Mouse (Mus musculus) forebrain, embryonic 14.5 days (tissue): Measurements from ENCODE around the gene Arhgap9. TPM values are rescaled to one million over a fixed set of nuclear protein-coding genes. Genes with fewer than 3 reads are reported as not detected.

Source experiments
- ATAC-seq: fragments of 200-750 bp; cut with Nextera tagmentation; 2 replicates; pipeline ENCODE4 v1.8.0; 2017; ENCODE audit warnings: mild to moderate bottlenecking, moderate library complexity
- DNase-seq: peaks from one replicate; pipeline ENCODE4 v3.0.0-alpha.2; 2015; ENCODE audit warnings: low spot score
- H3K27ac ChIP-seq: fragments of 300-500 bp; sonication (generic); 2 replicates; pipeline ENCODE4 v1.5.1; 2014; ENCODE audit warnings: low read depth, mild to moderate bottlenecking, control low read depth, low read length, moderate library complexity
- H3K27me3 ChIP-seq: fragments of 300-500 bp; sonication (generic); replicated peaks from 2 replicates; pipeline ENCODE4 v1.6.1; 2014; ENCODE audit warnings: low read length, control low read depth, mixed read lengths; ENCODE audit not compliant: control insufficient read depth, insufficient read depth
- H3K36me3 ChIP-seq: fragments of 300-500 bp; sonication (generic); 2 replicates; pipeline ENCODE4 v1.6.1; 2014; ENCODE audit warnings: low read length, control low read depth; ENCODE audit not compliant: control insufficient read depth, insufficient read depth
- H3K4me1 ChIP-seq: fragments of 300-500 bp; sonication (generic); 2 replicates; pipeline ENCODE4 v1.6.1; 2014; ENCODE audit warnings: antibody characterized with exemption, low read length, control low read depth; ENCODE audit not compliant: control insufficient read depth, insufficient read depth
- H3K4me2 ChIP-seq: fragments of 300-500 bp; sonication (generic); 2 replicates; pipeline ENCODE4 v1.6.1; 2014; ENCODE audit warnings: mild to moderate bottlenecking, control low read depth, low read length
- H3K4me3 ChIP-seq: fragments of 300-500 bp; sonication (generic); 2 replicates; pipeline ENCODE4 v1.5.1; 2014; ENCODE audit warnings: low read depth, low read length, control low read depth
- H3K9ac ChIP-seq: fragments of 300-500 bp; sonication (generic); 2 replicates; pipeline ENCODE4 v1.6.1; 2014; ENCODE audit warnings: mild to moderate bottlenecking, low read length, control low read depth, moderate library complexity
- H3K9me3 ChIP-seq: fragments of 300-500 bp; sonication (generic); replicated peaks from 2 replicates; pipeline ENCODE4 v1.6.1; 2016; ENCODE audit warnings: low read length, control low read depth, mixed read lengths; ENCODE audit not compliant: control insufficient read depth
- WGBS: fragments of 180-500 bp; shearing (Covaris S2); extraction: QIAGEN DNeasy Blood & Tissue Kit; methylation state at CpG from one replicate; pipeline ENCODE4 v1.1.7; 2014; 5-methylcytosine and 5-hydroxymethylcytosine counted together
- polyA plus RNA-seq: library from polyadenylated mRNA; unstranded; fragments of >200 nt; fragmentation: Nextera tagmentation; extraction: Ambion mirVana; gene quantifications from 2 replicates; pipeline ENCODE4 v1.2.1, GENCODE M21; 2014

Arhgap9 gene
- polyA plus RNA-seq, 1 experiment from 2014 or later = 1.2 TPM

DNA sequence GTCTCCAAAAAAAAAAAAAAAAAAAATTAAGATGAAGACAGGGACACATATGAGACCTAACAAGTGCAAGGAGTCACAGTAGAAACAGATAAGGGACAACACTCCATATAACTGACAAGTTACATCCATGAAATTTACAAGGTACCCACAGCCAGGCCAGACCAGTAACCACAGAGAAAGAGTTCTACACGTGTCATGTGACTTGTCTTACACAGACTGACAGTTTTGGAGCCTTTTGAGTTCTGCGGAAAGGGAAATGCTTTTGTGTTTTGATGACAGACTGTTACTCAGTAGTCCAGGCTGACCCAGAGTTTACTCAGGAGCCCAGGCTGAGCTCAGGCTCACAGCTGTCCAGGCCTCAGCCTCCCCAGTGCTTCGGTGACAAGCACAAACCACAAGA, 21.3 kb downstream of the Arhgap9 start:
- ATAC-seq (no peak), DNase-seq (no peak)
- no peaks in the 10 kb centered on the region for H3K36me3 ChIP-seq
- no peak overlapping the region for H3K27ac ChIP-seq
- 71% methylated on average over 3 of the region's 3 CpGs for WGBS
- no peak overlapping the region for H3K4me3 ChIP-seq
- H3K4me2 ChIP-seq = no peak overlapping the region
- peaks cover 23% of the 10 kb centered on the region for H3K4me1 ChIP-seq
- H3K27me3 ChIP-seq = peaks cover 23% of the 10 kb centered on the region; the same call in 1 of the 2 replicates
- H3K9ac ChIP-seq = no peak overlapping the region
- no peaks in the 10 kb centered on the region for H3K9me3 ChIP-seq

DNA sequence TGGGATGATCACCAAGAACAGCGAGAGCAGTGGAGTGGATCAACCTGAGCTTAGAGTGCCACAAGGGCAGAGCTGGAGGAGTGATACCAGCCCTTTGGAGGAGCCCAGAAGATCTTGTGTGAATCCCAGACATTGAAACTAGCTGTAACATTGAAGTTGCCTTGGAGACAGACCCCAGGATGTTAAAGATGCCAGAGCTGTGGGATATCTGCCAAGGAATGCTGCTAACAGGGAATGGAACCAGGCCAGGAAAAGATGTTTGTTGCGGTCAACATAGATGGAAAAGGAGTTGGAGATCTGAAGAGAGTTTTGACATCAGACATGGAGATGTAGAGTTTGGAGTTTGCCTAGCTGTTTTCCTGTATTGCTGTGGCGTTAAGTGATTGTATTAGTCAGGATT, 24.4 kb downstream of the Arhgap9 start:
- 80% methylated on average over 3 of the region's 3 CpGs for WGBS
- no peak overlapping the region for H3K4me2 ChIP-seq
- DNase-seq (no peak), ATAC-seq (no peak)
- no peak overlapping the region for H3K9ac ChIP-seq
- no peak overlapping the region for H3K27ac ChIP-seq
- peaks cover 6% of the 10 kb centered on the region; the same call in 1 of the 2 replicates for H3K27me3 ChIP-seq
- H3K4me3 ChIP-seq = no peak overlapping the region
- H3K9me3 ChIP-seq = no peaks in the 10 kb centered on the region
- no peaks in the 10 kb centered on the region for H3K36me3 ChIP-seq
- peaks cover 9% of the 10 kb centered on the region for H3K4me1 ChIP-seq

DNA sequence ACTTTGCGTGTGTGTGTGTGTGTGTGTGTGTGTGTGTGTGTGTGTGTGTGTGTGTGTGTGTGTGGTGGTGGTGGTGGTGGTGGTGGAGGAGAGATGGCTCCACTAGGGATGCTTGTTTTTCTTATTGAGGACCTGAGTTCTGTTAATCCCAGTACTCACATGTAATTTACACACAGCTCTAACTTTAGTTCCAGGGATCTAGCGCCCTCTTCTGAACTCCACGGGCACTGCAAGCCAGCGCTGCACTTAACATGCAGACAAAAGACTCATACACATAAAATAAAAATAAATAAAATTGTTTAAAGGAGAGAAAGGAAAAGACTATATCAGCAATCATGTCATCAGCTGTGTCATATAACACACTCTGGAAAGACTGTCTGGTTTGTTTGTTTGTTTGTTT, 27.2 kb downstream of the Arhgap9 start:
- DNase-seq = no peak
- WGBS = 71% methylated on average over 4 of the region's 4 CpGs
- Histone ChIP-seq H3K9ac (no peak overlapping the region), H3K36me3 (no peaks in the 10 kb centered on the region), H3K9me3 (no peaks in the 10 kb centered on the region), H3K4me2 (no peak overlapping the region), H3K4me1 (no peaks in the 10 kb centered on the region), H3K27me3 (no peaks in the 10 kb centered on the region), H3K27ac (no peak overlapping the region), H3K4me3 (no peak overlapping the region)
- no peak for ATAC-seq

DNA sequence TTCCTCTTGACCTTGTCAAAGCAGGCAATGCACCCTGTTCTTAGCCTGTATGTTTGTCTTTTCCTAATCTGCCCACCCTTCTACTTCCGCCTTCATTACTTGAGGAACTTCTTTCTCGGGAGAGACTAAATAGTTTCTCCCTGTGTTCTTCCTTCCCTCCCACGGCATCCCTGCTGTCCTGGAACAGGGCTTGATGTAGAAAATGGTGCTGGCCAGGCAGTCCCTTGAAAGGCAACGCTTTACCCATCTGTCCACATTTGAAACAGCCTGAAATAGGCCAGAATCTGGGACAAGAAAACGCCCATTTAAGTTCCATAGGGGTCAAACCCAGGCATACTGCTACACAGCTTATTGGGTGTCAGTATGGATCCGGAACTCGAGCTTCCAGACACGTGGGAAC, 28.0 kb downstream of the Arhgap9 start:
- DNase-seq = no peak
- no peak overlapping the region for H3K27ac ChIP-seq

DNA sequence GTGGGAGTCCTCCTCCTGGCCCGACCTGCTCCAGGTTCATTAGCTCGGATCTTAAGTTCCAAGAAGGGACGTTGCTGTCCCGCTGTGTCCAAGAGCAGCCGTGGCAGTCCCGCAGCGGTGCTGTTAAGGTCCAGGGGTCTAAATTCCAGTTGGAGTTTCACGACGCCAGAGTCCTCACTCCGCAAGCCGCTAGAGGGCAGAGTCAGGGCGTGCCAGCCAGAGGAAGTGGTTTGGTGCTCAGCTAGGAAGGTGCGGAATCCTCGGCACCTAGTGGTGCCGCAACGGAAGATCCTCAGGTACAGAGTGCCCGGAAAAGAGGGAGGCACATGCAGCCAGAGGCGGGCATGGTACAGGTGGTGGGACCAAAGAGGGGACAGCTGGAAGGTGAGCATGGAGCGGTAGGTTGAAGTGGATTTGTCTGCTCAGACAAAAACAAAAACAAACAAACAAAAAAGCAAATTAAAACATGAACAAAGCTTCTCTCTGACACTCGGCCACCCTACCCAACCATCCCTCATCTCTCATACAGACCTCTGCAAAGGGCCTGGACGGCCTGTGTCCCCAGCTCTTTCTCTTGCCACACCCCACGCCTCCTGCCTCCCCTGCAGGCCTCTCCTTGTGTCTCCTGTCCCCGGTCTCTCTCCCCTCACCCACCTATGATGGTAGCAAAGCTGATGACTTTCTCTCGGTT, 29.0 kb downstream of the Arhgap9 start:
- no peaks in the 10 kb centered on the region for H3K27me3 ChIP-seq
- no peaks in the 10 kb centered on the region for H3K36me3 ChIP-seq
- ATAC-seq = peak; percentile 84
- H3K27ac ChIP-seq = no peak overlapping the region
- peak overlapping the region; percentile 41 for H3K4me2 ChIP-seq
- H3K9ac ChIP-seq = peak overlapping the region; percentile 22; the same call in 1 of the 2 replicates
- 13% methylated on average over 24 of the region's 24 CpGs for WGBS
- no peaks in the 10 kb centered on the region for H3K4me1 ChIP-seq
- no peak overlapping the region for H3K4me3 ChIP-seq
- DNase-seq = peak; percentile 77
- no peaks in the 10 kb centered on the region for H3K9me3 ChIP-seq

More for the DNA sequence above, 28.0 kb downstream of the Arhgap9 start:
- ATAC-seq = no peak
- no peaks in the 10 kb centered on the region for H3K9me3 ChIP-seq
- 84% methylated on average over 8 of the region's 8 CpGs for WGBS
- H3K27me3 ChIP-seq = no peaks in the 10 kb centered on the region
- no peaks in the 10 kb centered on the region for H3K4me1 ChIP-seq
- H3K9ac ChIP-seq = no peak overlapping the region
- no peak overlapping the region for H3K4me3 ChIP-seq
- H3K36me3 ChIP-seq = no peaks in the 10 kb centered on the region
- H3K4me2 ChIP-seq = no peak overlapping the region

DNA sequence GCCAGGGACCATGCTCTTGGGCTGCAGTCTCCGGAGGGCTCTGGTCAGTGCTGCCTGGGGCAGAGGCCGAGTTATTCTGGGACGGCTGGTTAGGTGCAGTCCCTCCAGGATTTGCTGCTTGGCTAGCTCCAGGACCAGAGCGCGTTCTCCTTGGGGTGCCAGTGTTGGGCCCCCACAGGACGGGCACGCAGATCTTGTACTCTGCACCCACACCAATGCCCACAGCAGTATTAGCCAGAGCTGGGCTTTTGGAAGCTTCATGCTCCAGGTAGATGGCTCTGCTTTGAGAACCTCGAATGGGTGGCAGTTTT, 29.5 kb downstream of the Arhgap9 start:
- Histone ChIP-seq H3K9me3 (no peaks in the 10 kb centered on the region), H3K4me1 (no peaks in the 10 kb centered on the region), H3K9ac (no peak overlapping the region), H3K4me3 (no peak overlapping the region), H3K4me2 (no peak overlapping the region), H3K27ac (no peak overlapping the region), H3K27me3 (no peaks in the 10 kb centered on the region), H3K36me3 (no peaks in the 10 kb centered on the region)
- no peak for ATAC-seq
- no peak for DNase-seq
- WGBS = 84% methylated on average over 8 of the region's 8 CpGs

DNA sequence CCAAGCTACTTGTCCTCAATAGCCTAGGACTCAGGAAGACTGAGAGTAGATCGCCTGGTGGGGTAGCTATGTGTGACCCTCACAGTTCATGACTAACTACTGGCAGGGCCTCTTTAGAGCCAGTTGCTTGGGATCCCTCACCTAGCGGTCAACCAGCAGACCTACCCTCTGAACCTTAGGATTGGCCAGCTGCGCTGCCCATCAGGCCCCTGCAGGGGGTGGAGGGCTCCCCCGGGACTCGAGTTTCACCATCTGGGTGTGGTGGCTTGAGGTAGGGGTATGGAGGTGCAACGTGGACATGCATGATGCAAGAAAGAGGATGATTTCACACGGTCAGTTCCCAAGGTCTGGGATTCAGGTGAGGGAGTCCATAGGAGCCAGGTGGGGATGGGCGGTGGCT, 30.0 kb downstream of the Arhgap9 start:
- H3K4me1 ChIP-seq = no peaks in the 10 kb centered on the region
- no peak for DNase-seq
- H3K4me2 ChIP-seq = no peak overlapping the region
- H3K36me3 ChIP-seq = no peaks in the 10 kb centered on the region
- ATAC-seq = no peak
- no peak overlapping the region for H3K4me3 ChIP-seq
- 76% methylated on average over 8 of the region's 8 CpGs for WGBS
- H3K9me3 ChIP-seq = no peaks in the 10 kb centered on the region
- H3K9ac ChIP-seq = no peak overlapping the region
- H3K27me3 ChIP-seq = no peaks in the 10 kb centered on the region
- H3K27ac ChIP-seq = no peak overlapping the region

DNA sequence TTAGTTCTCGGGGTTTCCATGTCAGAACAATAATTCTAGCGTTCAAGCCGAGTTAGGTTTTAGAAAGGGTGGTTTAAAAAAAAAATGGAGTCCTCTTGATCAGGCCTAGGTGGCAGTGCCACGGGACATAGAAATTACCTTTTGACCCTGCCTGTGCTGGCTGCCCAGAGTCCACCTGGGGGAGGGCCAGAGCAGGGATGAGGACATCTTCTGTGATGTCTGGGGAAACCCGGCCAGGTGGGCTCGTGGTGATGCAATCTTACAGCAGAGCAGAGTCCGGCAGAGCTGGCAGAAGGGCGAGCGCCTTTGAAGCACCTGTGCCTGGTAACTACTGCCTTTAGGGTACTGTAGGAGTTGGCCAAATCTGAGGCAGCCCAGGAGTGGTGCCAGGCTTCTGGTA, 30.4 kb downstream of the Arhgap9 start:
- DNase-seq (no peak), ATAC-seq (no peak)
- Histone ChIP-seq H3K27ac (no peak overlapping the region), H3K4me1 (no peaks in the 10 kb centered on the region), H3K36me3 (no peaks in the 10 kb centered on the region), H3K4me3 (no peak overlapping the region), H3K27me3 (no peaks in the 10 kb centered on the region), H3K9ac (no peak overlapping the region), H3K4me2 (no peak overlapping the region), H3K9me3 (no peaks in the 10 kb centered on the region)
- 93% methylated on average over 9 of the region's 9 CpGs for WGBS

DNA sequence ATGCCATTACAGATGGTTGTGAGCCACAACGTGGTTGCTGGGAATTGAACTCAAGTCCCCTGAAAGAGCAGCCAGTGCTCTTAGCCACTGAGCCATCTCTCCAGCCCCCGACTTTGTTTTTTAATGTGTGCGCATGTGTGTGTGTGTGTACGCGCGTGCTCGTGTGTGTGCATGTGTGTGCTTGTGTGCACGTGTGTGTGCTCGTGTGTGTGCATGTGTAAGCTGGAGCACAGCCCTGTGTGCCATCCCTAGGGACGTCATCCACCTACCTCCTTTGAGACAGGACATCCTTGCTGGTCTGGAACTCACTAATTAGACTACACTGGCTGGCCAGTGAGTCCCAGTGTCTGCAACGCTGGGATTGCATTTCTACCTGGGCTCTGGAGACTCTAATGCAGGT, 31.0 kb downstream of the Arhgap9 start:
- H3K4me1 ChIP-seq = no peaks in the 10 kb centered on the region
- 91% methylated on average over 11 of the region's 11 CpGs for WGBS
- no peak for DNase-seq
- no peaks in the 10 kb centered on the region for H3K36me3 ChIP-seq
- H3K9me3 ChIP-seq = no peaks in the 10 kb centered on the region
- no peak for ATAC-seq
- no peak overlapping the region for H3K27ac ChIP-seq
- no peak overlapping the region for H3K4me3 ChIP-seq
- H3K4me2 ChIP-seq = no peak overlapping the region
- no peaks in the 10 kb centered on the region for H3K27me3 ChIP-seq
- H3K9ac ChIP-seq = no peak overlapping the region
